In genomic region chr3:23001071-23001470, GRCm38 (mm10) we compare ENCODE assay signal across 8 mouse cellular contexts.
A peak's percentile ranks its signal among the peaks of the same experiment; 100 is the strongest.
DNase-seq lines count a peak whose midpoint lies in the region; ATAC-seq and TF ChIP-seq lines count a peak whose summit lies in the region.
"Had no signal": no experiment of that assay in that cellular context is flagged by ENCODE, and none has a peak within 500 bp of the region (broad histone marks: within the 10 kb centered on the region; RNA-seq: fewer than 3 reads in every experiment).

No protein-coding gene starts in this region.

- no peaks in the 10 kb centered on the region for H3K27me3 ChIP-seq in midbrain, postnatal 0 days (ENCODE audit: insufficient read depth, low read length)
- H3K27me3 ChIP-seq in midbrain, embryonic 15.5 days (replicated peaks), result no peaks in the 10 kb centered on the region
- H3K27me3 ChIP-seq in forebrain, embryonic 16.5 days (replicated peaks; ENCODE audit: control insufficient read depth, insufficient read depth, low read length), result no peaks in the 10 kb centered on the region
- no peaks in the 10 kb centered on the region for H3K27me3 ChIP-seq in midbrain, embryonic 16.5 days (ENCODE audit: control insufficient read depth, insufficient read depth, low read depth, low read length)

- no peaks in the 10 kb centered on the region for H3K36me3 ChIP-seq in midbrain, postnatal 0 days (ENCODE audit: insufficient read depth, low read length)
- H3K36me3 ChIP-seq in midbrain, embryonic 15.5 days (replicated peaks), result no peaks in the 10 kb centered on the region
- no peaks in the 10 kb centered on the region for H3K36me3 ChIP-seq in forebrain, embryonic 16.5 days (ENCODE audit: control insufficient read depth, insufficient read depth)
- H3K36me3 ChIP-seq in midbrain, embryonic 16.5 days (ENCODE audit: control insufficient read depth, insufficient read depth, low read length), result no peaks in the 10 kb centered on the region

- no peaks in the 10 kb centered on the region for H3K9me3 ChIP-seq in midbrain, postnatal 0 days (ENCODE audit: low read length)
- no peaks in the 10 kb centered on the region for H3K9me3 ChIP-seq in midbrain, embryonic 15.5 days
- no peaks in the 10 kb centered on the region for H3K9me3 ChIP-seq in forebrain, embryonic 16.5 days (ENCODE audit: control insufficient read depth, low read length)
- no peaks in the 10 kb centered on the region for H3K9me3 ChIP-seq in midbrain, embryonic 16.5 days (replicated peaks; ENCODE audit: control insufficient read depth, low read length, poor library complexity, severe bottlenecking)

- DNase-seq in midbrain, postnatal 0 days (ENCODE audit: low spot score), result peak; percentile 77
- peak; percentile 6 to 23 for DNase-seq in left cerebral cortex, adult 9 months (ENCODE audit: low spot score in 2 of 2)
- no peak for DNase-seq in thymus, postnatal 4 days
- no peak for DNase-seq in retina, embryonic 14.5 days (ENCODE audit: low spot score)

- H3K9ac ChIP-seq in midbrain, postnatal 0 days (replicated peaks; ENCODE audit: low read length, poor library complexity, severe bottlenecking), result no peak overlapping the region
- H3K9ac ChIP-seq in midbrain, embryonic 15.5 days, result no peak overlapping the region
- no peak overlapping the region for H3K9ac ChIP-seq in forebrain, embryonic 16.5 days (replicated peaks; ENCODE audit: low read depth, low read length)
- no peak overlapping the region for H3K9ac ChIP-seq in midbrain, embryonic 16.5 days (ENCODE audit: low read depth, low read length)

- 75% methylated on average over 3 of the region's 3 CpGs for WGBS in midbrain, postnatal 0 days
- WGBS in midbrain, embryonic 15.5 days, result 77% methylated on average over 3 of the region's 3 CpGs
- WGBS in forebrain, embryonic 16.5 days, result 49% methylated on average over 3 of the region's 3 CpGs
- WGBS in midbrain, embryonic 16.5 days, result 88% methylated on average over 3 of the region's 3 CpGs

- H3K4me1 ChIP-seq in midbrain, postnatal 0 days (ENCODE audit: insufficient read depth, low read length), result no peaks in the 10 kb centered on the region
- H3K4me1 ChIP-seq in midbrain, embryonic 15.5 days, result no peaks in the 10 kb centered on the region
- no peaks in the 10 kb centered on the region for H3K4me1 ChIP-seq in forebrain, embryonic 16.5 days (replicated peaks; ENCODE audit: control insufficient read depth, insufficient read depth, low read length)
- H3K4me1 ChIP-seq in midbrain, embryonic 16.5 days (ENCODE audit: control insufficient read depth, insufficient read depth, low read length), result no peaks in the 10 kb centered on the region

- no peak for TF ChIP-seq CTCF in midbrain, postnatal 0 days (IDR thresholded peaks at IDR 0.05)

- peak; percentile 16; the same call in 1 of the 2 replicates for ATAC-seq in midbrain, postnatal 0 days (ENCODE audit: low FRiP score)
- no peak for ATAC-seq in midbrain, embryonic 15.5 days (replicated peaks)
- peak; percentile 96 for ATAC-seq in forebrain, embryonic 16.5 days
- ATAC-seq in midbrain, embryonic 16.5 days, result no peak

- no peak overlapping the region for H3K27ac ChIP-seq in midbrain, postnatal 0 days (ENCODE audit: low read depth, low read length)
- no peak overlapping the region for H3K27ac ChIP-seq in midbrain, embryonic 15.5 days
- no peak overlapping the region for H3K27ac ChIP-seq in forebrain, embryonic 16.5 days (ENCODE audit: low read length)
- H3K27ac ChIP-seq in midbrain, embryonic 16.5 days (ENCODE audit: low read length), result no peak overlapping the region

- no peak overlapping the region for H3K4me3 ChIP-seq in midbrain, postnatal 0 days (ENCODE audit: low read depth, low read length)
- H3K4me3 ChIP-seq in midbrain, embryonic 15.5 days, result no peak overlapping the region
- no peak overlapping the region for H3K4me3 ChIP-seq in forebrain, embryonic 16.5 days (replicated peaks; ENCODE audit: low read length)
- no peak overlapping the region for H3K4me3 ChIP-seq in midbrain, embryonic 16.5 days (ENCODE audit: low read depth, low read length)
- H3K4me3 ChIP-seq: myocyte had no signal

- no peak overlapping the region for H3K4me2 ChIP-seq in midbrain, postnatal 0 days (ENCODE audit: low read depth, low read length, poor library complexity, severe bottlenecking)
- no peak overlapping the region for H3K4me2 ChIP-seq in midbrain, embryonic 15.5 days
- no peak overlapping the region for H3K4me2 ChIP-seq in forebrain, embryonic 16.5 days (ENCODE audit: low read length)
- H3K4me2 ChIP-seq in midbrain, embryonic 16.5 days (ENCODE audit: low read length), result no peak overlapping the region

Comparison
In these comparisons a context has a peak if more than half of its experiments do, and no peak if none do; other contexts are left out.
1. ATAC-seq: peak in midbrain, postnatal 0 days (single experiment) and forebrain, embryonic 16.5 days (single experiment); none in midbrain, embryonic 15.5 days (single experiment) and midbrain, embryonic 16.5 days (single experiment).
2. DNase-seq: peak in midbrain, postnatal 0 days (single experiment) and left cerebral cortex, adult 9 months (2 of 2); none in thymus, postnatal 4 days (single experiment) and retina, embryonic 14.5 days (single experiment).